Mouse (Mus musculus) brain, embryonic 14.5 days (tissue): ENCODE measurements at regions not wholly inside any gene's neighbourhood (a gene's known extent, or its start where the extent isn't known, plus 50 kb on each side); places are given as distances from the start of the nearest gene placed in this dataset.
A peak's percentile ranks its signal among the peaks of the same experiment; 100 is the strongest.

ENCODE experiments used
- DNase-seq: peaks from one replicate; pipeline ENCODE4 v3.0.0-alpha.2; 2011; ENCODE audit warnings: low read depth
- CTCF ChIP-seq: fragments of 200-500 bp; IDR thresholded peaks from 2 replicates; pipeline ENCODE4 v1.5.1; 2012; ENCODE audit warnings: inconsistent platforms, mild to moderate bottlenecking, moderate library complexity, borderline replicate concordance; ENCODE audit not compliant: insufficient read depth, insufficient read length; ENCODE audit errors: extremely low read depth
- POLR2A ChIP-seq: fragments of 200-500 bp; IDR thresholded peaks from 2 replicates; pipeline ENCODE4 v1.6.1; 2012; ENCODE audit warnings: mild to moderate bottlenecking, inconsistent platforms, borderline replicate concordance; ENCODE audit not compliant: poor library complexity, insufficient read depth, insufficient read length, severe bottlenecking; ENCODE audit errors: extremely low read depth

DNA sequence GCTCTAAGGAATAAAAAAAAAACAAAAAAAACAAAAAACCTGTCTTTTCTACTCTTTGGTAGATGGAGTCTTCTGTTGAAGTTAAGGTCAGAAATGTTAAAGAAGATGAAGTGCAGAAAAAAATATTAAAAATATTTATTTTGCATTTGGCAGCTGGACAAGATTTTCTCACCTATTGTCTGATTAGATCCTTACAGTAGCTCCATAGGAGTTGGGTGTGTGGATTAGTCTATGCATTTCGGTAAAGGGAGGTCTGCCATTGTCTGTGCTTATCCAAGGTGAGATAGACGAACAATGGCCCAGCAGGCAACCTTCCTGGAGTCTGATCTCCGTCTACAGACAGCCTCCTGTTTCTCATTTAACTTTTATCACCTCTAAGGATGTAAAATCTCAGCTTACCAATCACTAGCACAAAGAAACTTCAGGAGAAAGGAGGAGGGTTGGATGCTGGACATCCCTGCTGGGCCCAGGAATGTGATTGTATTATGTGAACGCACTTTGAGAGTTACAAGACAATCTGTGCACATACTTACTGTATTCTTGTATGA, 136.0 kb upstream of the Sgk1 start:
- TF ChIP-seq POLR2A, result no peak
- TF ChIP-seq CTCF, result no peak
- no peak for DNase-seq

DNA sequence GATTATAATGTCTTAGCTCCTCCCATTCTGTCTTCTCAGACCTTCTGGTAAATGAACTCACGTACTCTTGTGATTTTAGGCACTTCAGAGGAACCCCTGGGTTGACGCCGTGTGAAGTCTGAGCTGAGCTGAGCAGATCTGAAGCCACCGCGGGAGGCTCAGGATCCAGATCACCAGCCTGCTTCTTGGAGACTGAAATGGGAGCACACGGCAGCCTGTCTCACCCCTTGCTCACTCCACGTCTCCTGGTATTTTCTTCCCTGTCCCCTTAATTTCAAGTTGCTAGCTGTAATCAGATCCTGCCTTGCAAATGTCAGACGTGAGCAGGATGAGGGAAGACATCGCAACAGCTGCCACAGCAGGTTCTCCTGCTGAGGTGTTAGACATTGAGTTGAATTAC, 135.3 kb upstream of the Sgk1 start:
- TF ChIP-seq POLR2A, result no peak
- TF ChIP-seq CTCF, result no peak
- DNase-seq, result peak; percentile 31

DNA sequence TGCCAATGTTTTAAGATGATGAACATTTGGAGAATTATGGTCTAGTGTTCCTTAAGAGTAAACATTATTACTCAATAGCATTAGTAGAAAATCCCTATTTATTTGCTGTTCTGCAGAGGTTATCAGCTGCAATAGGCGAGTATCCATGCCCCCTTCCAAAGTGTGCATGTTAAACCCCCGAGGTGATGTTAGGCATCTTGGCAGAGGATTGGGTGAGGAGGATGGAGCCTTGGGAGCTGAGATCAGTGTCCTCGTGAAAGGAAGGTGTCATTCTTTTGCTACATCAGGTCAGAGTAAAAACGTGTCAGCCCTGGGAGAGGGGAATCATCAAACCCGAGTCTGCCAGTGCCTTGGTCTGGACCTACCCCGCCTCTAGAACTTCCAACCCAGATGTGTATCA, 130.7 kb upstream of the Sgk1 start:
- TF ChIP-seq CTCF (no peak), POLR2A (no peak)

DNA sequence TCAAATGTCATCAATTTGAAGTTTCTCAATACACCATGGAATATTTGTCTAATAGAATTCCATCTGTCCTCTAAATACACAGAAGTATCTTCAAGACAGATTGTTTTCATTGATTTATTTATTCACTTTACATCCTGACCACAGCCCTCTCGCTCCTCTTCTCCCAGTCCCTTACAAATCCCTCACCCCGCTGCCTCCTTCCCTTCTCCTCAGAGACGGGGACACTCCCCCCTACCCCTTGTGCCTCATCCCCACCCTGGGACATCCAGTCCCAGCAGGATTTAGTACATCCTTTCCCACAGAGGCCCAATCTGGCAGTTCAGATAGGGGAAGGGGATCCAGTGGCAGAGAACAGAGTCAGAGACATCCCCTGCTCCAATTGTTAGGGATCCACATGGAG, 129.6 kb upstream of the Sgk1 start:
- TF ChIP-seq CTCF (no peak), POLR2A (no peak)
- DNase-seq, result no peak

More for the DNA sequence above, 130.7 kb upstream of the Sgk1 start:
- DNase-seq, result no peak

DNA sequence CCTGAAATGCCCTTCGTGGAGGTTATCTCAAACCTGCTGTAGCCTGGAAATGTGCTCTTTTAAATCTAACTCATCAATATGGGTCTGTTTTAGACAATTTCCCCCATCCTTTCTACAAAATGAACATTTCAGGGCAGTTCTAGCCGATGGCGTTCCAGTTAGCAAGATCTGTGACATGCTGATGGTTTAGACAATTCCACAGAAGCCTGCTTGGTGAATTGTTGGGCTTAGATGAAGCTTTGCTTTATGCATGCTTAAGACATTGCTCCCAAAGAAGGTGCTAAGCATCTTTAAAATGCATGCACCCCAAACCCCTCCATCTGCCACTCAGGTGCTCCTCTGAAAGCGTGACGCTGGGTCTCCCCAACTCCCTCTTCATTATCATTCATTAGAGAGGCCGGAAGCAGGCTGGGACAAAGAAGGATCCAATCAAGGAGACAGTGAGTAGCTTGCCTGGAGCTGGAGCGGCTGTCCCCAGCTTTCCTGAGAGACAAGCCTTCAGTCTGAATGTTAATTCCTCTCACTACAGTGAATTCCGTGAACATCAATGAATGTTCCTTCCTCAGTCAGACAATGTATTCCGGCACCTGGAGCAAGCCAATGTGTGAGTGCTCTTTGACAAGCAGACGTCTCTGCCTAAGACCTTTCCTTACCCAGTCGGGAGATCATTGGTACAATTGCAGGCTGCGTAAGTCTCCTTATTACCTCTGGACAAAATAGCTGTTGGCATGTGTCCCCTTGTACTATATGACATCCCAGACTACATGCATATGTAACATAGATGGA, 127.0 kb upstream of the Sgk1 start:
- peak; percentile 75 for DNase-seq
- TF ChIP-seq CTCF, result no peak
- no peak for TF ChIP-seq POLR2A

DNA sequence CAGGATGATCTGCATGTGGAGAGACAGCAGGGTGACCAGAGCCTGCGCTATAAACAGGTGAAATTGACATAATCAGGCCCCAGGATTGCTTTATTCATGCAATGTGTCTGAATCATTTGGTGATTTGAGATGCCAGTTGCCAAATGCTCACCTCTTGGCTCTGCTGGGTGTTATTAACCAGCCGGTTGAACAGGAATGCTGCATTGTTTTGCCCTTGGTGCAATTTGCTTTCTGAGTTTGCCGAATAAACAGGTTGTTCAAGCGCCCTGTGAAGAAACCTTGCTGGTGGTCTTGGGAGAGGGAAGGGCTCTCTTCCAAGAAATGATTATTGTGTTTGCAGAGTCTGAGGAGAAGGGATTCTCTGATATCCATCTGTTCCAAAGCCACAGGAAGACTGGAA, 126.3 kb upstream of the Sgk1 start:
- no peak for TF ChIP-seq CTCF
- TF ChIP-seq POLR2A, result no peak

DNA sequence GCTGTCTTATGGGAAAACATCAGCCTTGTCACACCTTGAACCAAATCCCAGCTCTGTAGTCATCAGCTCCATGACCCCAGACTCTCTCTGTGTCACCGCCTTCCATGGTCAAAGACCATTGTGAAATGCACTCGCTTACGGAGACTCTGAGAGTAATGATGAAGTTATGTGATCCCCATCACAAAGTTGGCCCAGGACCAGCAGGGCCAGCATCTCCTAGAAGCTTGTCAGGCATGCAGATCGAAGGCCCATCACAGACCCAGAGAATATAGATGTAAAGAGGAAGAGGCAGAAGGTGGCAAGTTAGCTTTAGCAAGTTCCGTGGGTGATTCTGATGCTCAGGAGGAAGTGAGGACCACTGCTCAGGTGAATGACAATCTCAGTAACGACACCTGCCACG, 125.2 kb upstream of the Sgk1 start:
- TF ChIP-seq CTCF, result no peak
- TF ChIP-seq POLR2A, result no peak
- no peak for DNase-seq

More for the DNA sequence above, 126.3 kb upstream of the Sgk1 start:
- no peak for DNase-seq

DNA sequence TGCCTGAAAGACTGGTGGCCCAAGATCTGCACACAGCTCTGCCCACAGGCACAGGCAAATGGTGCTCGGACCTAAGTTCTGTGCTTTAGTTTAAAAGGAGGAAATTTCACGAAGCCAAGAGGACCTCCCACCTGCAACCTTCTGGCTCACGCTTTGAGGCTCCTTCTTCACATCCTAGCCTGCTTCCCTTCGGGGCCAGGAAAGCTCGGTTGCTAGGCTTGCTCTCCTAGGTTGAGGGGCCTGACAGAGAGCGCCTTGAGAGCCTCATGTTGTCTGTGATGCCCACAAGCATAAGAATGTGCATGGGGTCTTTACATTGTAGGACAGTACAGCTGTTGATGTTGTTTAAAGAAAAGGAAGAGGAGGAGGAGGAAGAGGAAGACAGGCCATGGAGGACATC, 123.9 kb upstream of the Sgk1 start:
- no peak for TF ChIP-seq CTCF
- no peak for TF ChIP-seq POLR2A
- no peak for DNase-seq

DNA sequence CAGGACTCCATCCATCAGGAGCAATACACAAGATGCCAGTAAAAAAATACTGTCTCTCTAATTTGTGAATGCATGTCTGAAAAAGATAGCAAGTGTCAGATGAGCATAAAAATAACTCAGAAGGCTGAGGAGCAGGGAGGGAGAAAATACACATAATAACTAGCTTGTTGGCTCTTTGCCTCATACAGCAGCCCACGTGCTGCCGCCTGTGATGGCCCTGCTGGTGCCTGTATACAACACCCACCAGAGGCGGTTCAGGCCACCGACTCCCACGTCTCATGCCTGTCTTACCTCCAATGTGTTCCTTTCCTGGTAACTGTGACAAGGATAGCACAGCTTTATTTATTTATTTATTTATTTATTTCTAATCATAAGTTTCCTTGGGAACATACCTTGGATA, 119.5 kb upstream of the Sgk1 start:
- DNase-seq, result no peak
- TF ChIP-seq POLR2A (no peak), CTCF (no peak)

DNA sequence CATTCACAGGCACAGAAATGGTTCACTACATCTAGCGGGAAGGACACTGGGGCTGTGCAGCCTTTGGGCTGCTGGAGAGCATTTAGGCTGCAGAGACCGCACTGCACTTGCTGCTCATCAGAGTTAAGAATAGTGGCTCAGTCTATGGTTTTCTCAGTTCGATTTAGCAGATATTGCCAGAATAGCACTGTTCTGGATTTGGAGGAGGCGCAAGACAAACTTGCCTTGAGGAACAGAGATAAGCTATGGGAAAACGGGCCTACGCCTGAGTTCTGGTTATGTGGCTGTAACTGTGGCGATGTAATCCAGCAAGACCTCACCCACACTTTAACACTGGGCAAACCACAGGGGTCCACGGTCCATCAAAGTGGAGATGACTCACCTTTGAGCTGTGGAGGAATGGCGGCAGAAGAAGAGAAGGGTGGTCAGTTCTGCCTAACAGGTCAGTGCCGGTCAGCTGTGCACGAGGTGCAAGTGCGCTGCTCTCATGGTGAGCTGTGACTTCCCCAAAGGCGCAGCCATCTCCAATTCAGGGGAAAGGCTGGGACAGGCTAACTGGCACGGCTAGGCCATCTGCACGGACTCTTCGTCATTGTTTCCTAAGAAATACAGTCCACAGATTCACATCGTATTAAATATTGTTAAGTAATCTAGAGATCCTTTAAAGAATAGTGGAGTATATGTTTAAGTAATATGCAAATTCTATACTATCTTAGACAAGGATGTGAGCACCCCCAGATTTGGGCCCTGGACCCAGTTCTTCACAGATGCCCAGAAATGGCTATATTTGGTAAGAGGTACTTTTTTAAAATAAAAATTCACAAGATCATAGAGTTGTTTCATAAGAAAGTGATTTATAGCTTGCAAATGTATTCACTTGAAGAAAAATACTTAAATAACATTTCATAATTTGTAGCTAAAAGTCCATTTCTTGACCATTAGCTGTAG, 118.7 kb upstream of the Sgk1 start:
- DNase-seq, result no peak
- TF ChIP-seq POLR2A, result no peak
- TF ChIP-seq CTCF, result no peak

DNA sequence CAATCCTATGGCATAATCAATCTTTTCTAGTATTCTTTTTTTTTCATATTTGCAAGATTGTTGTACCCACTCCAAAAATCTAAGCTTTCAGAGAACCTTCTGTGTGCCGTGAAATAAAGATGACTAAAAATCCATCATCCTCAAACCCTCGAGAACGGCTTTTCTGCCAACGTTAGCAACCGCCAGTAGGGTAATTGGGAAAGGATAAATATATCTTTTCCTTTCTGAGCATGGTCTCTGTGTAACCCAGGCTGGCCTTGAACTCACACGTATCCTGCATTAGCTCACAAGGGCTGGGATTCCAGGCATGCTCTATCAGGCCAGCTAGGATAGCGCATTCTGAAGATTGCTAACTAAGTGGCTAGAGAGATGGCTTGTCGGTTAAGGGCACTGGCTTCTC, 117.9 kb upstream of the Sgk1 start:
- TF ChIP-seq POLR2A, result no peak
- TF ChIP-seq CTCF, result no peak
- no peak for DNase-seq

DNA sequence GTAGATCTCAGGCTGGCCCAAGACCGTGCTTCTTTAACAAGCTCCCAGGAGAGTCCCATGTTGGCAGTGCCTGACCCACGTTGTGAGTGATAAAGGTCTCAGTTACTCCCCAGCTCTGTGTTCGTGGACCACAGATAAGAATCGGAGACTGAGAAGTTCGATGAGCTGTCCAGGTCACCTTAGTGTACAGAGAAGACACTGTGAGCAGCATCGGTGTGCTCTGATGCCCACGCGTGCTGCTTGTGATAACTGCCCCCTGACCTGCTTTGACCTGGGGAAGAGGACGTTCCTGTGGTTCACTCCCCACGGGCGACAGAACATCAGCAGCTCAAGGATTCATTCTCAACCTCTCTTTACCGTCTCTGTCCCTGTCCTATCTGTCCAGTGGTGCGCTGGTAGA, 117.1 kb upstream of the Sgk1 start:
- no peak for DNase-seq
- TF ChIP-seq POLR2A, result no peak

DNA sequence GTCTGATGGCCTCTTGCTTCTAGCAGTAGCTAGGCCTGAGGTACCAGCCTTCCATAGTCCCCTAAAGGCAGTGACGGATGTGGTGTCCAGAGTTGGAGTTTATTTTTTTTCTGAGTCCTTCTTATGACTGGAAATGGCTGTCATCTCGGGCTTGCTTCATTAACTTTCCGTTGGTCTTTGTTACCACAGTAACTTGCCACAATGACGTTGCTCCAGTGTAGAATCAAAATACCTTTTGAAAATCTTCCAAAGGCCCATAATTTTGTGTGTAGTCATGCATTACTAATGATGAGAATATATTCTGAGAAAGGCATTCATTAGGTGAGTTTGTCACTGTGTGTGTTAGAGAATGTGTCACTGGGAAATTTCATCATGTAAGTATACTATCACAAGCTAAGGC, 108.4 kb upstream of the Sgk1 start:
- no peak for DNase-seq
- TF ChIP-seq POLR2A, result no peak
- no peak for TF ChIP-seq CTCF
